Mouse (Mus musculus) lung, postnatal 4 days (tissue): ENCODE results near the gene Tsc22d1.

ENCODE experiments used
- DNase-seq, 2 experiments: peaks; one replicate each; pipeline ENCODE4 v3.0.0; 2021

The Tsc22d1 gene

GRCm38 (mm10) chr14:76488101-76489044 lies 73.6 kb downstream of the Tsc22d1 start:
- no peak for DNase-seq

DNA sequence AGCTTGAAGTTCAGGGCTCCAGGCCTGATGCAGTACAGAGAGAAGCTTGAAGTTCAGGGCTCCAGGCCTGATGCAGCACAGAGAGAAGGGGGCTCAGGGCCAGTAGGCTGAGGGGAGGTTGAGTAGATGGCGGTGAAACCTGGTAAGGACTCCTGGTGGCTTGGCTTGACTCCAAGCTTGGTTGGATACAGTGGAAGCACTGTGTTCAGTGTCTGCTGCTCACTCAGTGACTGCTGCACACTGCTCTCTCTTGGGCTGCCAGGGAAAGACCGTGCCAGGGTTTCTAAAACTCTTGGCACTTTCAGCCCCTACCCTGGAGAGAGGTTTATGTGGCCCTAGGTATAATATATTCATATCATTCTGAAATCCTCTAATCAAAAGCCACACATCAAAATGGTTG lies 74.4 kb downstream of the Tsc22d1 start:
- DNase-seq: no peak

GRCm38 (mm10) chr14:76495022-76495421 lies 80.3 kb downstream of the Tsc22d1 start:
- DNase-seq: no peak

DNA sequence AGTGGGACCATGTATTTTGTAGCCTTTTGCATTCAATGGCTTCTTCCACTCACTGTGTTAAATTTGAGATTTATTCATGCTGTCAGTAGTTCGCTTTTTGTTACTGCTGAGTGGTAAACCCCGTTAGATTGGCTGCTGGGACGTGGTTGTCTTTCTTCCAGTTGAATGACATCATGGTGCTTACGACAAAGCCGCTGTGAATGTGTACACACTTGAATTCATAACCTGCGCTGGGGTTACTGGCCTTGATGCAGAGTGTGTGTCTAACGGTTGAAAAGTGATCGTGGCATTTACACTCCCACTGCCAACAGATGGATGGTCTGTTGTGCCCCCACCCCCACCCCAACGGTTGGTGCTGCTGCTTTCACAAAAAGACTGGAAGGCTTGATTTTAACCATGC lies 82.4 kb downstream of the Tsc22d1 start:
- peak in 1 of 2 experiments; percentile 10 for DNase-seq

- DNase-seq: peak in 1 of 2 experiments; percentile 35
These were observed 83.4 kb downstream of the Tsc22d1 start for GRCm38 (mm10) chr14:76498210-76498609.

DNA sequence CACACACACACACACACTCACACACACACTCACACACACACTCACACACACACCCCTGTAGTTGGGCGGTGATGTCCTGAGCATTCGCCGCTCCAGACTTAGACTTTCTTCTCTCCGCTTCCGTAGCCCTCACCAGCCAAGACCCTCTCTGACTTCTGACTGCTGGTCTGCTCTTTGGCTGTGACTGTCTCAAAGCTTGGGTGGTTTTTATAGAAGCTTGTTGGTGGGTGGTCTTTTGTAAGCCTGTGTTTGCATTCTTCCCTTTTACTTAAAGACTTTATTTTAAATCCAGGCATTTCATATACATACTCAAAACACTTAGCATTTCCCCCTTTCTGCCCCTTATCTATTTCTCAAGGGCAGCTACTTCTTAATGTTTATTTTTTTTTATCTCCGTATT lies 84.7 kb downstream of the Tsc22d1 start:
- no peak for DNase-seq

GRCm38 (mm10) chr14:76500036-76500435 lies 85.3 kb downstream of the Tsc22d1 start:
- DNase-seq: no peak

DNA sequence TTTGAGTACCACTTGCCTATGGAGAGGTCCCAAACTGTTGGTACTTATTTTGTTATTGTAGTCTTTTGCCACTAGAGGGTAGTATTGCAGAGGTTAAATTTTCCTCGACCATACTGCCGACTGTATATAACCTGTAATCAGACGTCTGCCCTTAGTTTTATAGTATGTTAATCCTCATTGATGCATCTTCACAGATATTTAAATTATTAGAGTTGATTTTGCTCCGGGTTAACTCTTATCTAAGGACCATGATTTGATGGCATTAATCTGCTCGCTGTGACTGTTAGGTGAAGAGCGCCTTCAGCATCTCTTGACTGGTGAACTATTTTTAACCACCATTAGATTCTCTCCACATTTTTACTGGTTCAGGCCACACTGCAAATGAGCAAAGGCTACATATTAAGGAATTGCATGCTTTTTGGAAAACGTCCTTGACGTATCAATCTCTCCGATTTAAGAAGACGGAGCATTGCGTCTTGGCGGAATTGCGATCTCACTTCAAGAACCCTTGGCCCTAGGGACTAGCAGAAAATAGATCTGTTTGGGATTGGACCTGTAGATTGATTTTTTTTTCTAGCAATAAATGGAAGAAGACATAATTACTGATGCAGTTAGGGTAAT lies 88.6 kb downstream of the Tsc22d1 start:
- DNase-seq: peak in 1 of 2 experiments; percentile 12

GRCm38 (mm10) chr14:76504121-76504737 lies 89.5 kb downstream of the Tsc22d1 start:
- DNase-seq: peak; percentile 95 to 98

DNA sequence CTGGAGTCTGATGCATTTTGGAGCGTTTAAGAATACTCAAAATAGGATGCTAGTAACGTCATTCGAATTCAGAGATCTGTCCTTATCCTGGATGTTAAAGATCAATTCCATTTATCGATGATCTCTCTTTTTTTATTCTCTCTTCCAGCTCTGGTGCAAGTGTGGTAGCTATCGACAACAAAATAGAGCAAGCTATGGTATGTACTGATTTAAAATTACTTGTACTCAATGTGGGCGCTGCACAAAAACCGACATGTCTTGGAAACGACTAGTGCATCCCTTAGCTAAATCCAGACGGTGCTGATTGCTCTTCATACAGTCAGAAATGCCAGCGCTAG lies 90.3 kb downstream of the Tsc22d1 start:
- DNase-seq: no peak

GRCm38 (mm10) chr14:76505439-76506220 lies 90.9 kb downstream of the Tsc22d1 start:
- DNase-seq: peak; percentile 91 to 95

DNA sequence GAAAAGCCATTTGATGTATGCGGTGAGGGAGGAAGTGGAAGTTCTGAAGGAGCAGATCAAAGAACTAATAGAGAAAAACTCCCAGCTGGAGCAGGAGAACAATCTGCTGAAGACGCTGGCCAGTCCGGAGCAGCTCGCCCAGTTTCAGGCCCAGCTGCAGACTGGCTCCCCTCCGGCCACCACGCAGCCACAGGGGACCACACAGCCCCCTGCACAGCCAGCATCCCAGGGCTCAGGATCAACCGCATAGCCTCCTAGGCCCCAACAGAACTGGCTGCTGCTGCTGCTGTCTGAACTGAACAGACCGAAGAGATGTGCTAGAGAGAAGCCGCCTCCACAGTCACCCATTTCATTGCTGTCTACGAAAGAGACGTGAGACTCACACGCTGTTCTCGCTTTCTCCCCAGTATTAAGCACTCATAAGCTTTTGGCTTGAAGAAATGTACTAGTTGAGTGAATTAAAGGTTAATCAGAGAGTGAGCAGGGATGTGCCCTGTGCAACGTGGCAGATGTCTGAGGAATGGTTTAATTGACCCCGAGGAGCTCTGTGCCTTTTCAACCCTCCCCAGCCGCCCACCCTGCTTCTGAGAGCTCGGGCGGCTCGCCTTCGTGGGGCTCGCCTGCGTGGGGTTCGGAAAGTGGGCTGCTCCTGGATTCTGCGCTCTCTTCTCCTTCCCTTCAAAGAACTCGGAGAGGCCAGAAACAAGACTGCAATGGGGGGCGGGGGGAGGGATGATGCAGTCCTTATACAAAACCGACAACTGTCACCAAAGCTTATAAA lies 91.9 kb downstream of the Tsc22d1 start:
- DNase-seq: peak; percentile 34 to 45

DNA sequence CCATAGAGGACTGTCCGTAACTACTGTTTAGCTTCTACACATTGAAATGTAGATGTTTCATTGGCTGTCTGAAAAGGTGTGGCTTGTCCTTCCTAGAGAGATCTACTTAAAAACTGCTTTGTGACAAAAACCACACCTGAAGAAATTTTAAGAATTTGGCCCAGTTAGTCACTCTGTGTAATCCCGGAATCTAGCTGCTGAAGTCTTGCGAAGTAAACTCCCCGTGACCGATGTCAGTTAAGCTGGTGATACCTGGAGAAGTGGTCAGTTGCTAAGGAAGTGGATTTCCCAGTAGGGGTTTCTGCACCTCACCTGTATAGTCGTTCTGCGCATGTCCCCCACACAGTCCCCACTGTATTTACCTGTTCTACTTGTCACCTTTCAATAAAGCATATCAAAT lies 92.6 kb downstream of the Tsc22d1 start:
- DNase-seq: no peak

DNA sequence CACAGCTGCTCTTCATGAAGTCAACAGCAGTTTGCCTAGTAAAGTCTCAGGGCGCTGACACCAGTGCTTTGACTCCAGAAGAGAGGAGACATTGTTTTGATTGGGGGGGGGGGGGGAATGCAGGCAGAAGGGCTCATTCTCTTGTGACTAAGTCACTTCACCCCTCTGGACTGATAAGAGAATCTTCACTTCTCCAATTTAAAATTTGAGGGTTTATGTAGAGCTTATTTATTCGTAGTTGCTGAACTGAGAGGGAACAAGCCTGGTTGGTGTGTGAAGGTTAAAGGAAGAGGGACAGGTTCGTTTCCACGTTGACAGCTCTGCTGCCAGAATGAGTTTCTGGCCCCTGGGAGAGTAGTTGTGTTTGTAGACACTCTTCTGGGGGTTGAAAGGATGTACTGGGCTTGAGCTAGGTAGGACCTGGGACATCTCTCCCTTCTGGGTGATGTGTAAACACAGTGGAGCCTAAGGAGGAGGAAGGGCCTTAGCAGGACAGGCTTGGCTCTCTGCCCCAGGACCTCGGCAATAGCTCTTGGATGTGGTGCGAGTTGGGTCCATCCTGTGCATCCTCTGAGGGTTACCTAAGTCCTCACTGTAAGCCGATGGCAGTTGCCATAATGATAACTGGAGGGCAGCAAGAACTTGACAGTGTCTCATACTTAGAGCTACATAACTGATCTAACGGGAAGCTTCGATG lies 93.2 kb downstream of the Tsc22d1 start:
- peak in 1 of 2 experiments; percentile 14 for DNase-seq

DNA sequence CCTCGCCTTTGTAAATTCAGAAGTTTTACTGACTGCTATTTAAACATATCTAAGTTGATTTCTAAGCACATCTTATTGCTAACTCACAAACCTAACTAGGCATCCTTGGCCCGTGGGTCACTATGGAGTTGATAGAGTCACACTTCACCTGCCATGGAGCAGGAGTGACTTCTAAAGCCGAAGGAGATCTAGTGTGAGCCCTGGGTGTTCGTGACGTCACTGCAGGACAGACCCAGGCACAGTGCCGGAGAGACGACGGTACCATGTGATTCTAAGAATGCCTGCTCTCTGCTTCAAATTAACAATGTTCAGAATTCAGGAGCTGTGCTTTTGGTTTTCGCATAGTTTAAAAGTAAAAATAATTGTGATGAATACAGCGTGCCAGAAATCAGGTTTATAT lies 93.9 kb downstream of the Tsc22d1 start:
- no peak for DNase-seq

GRCm38 (mm10) chr14:76511971-76512370 lies 97.2 kb downstream of the Tsc22d1 start:
- DNase-seq: no peak

DNA sequence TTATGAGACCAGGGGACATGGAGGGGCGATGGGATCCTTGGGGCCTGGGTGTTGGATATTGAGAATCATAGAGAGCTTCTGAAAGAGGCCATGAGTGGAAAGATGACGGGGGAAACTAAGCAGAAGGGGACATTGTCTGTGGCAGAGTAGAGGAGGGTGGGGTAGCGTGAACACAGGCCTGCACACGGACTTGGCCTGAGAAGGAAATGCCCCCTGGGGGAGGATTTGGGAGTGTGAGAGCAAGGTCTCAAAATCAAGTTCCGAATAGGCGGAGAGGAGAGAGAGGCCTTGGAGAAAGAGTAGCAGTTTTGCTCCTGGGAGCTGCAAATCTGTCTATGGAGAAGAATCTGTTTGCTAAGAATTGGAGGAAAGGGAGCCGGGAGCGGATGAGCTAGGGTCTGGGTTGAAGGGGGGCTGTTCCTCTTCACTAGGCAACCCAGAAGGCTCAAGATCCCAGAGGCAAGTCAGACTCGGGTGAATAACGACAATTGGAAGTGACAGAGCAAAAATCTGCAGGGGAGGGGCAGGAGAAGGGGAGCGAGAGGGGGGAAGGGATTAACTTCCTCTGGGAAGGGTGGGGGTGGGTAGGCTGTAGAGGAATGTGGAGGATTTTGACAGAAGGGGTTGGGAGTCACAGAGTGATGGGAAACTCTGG lies 98.8 kb downstream of the Tsc22d1 start:
- DNase-seq: peak in 1 of 2 experiments; percentile 27

DNA sequence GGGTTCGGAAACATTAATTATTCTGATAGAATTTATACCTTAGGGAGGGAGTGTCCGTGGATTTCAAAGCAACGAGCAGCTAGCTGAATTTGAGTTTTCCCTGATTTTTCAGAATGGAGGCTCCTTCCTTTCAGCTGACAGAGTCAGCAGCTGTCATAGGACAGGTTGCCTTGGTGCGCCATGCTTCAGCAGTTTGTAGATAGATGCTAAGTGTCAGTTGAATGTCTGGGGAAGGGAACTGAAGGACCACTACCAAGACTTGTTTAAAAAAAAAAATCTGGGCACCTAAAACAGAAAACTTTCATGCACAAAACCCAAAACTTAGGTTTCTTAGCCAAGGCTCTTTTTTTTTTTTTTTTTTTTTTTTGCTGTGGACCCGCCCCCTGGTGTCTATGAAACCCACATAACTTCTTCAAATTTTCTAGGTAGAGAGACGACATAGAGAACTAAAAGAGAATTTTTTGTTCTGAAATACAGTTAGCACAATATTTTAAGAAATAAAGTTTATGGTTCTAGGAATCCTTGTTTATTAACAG lies 99.4 kb downstream of the Tsc22d1 start:
- no peak for DNase-seq

- DNase-seq: no peak
These were observed 100.9 kb downstream of the Tsc22d1 start for GRCm38 (mm10) chr14:76515620-76516019.

DNA sequence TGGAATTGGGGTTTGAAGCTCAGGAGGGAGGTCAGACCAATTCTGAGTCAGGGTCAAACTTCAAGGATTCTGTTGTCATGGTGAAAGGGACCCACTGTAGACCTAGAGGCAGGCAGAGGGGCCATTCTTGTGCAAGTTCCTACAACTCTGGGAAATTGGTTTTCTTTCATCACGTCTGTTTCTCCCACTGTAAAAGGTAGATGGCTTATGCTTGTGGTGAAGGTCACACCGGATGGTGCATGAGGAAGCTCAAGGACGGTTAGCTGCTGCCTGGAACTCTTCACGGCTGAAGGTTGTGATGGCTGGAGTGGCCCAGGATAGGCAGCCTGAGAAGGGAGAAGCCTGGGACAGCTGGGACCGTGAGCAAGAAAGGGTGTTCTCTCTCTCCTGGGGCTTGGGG lies 103.5 kb downstream of the Tsc22d1 start:
- DNase-seq: no peak

DNA sequence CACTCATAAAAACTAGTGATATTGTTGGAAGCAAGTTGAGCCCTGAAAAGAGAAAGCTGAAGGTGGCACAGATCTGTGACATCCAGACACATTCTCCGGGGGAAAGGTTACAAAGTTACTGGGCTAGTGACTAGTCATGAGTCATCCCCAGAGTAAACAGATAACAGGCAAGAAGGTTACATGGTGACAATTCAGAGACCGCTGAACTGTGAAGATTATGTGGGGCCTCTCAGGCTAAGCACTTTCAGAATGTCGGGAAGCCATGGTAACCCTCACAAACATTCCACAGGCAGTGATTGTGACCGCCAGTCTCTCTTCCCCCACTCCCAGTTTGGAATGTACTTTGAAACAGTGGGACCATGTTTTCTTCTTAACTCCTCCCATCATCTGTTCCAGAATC lies 105.8 kb downstream of the Tsc22d1 start:
- DNase-seq: peak in 1 of 2 experiments; percentile 15
